Mouse (Mus musculus) kidney, adult 2 months (tissue): ENCODE data around the gene Inf2. TPM values are rescaled to one million over a fixed set of nuclear protein-coding genes. Genes with fewer than 3 reads are reported as not detected.

Experiments used
- DNase-seq: peaks from one replicate; pipeline ENCODE4 v3.0.0; 2021
- H3K27ac ChIP-seq: fragments of 200-500 bp; 2 replicates; pipeline ENCODE4 v1.5.1; 2012; ENCODE audit warnings: low read depth, low read length, control low read depth, inconsistent platforms; ENCODE audit not compliant: insufficient read depth
- H3K27me3 ChIP-seq: fragments of 200-500 bp; replicated peaks from 2 replicates; pipeline ENCODE4 v1.6.1; 2012; ENCODE audit warnings: mild to moderate bottlenecking, moderate library complexity, low read length, inconsistent platforms; ENCODE audit not compliant: control insufficient read depth, insufficient read depth
- H3K36me3 ChIP-seq: fragments of 200-500 bp; 2 replicates; pipeline ENCODE4 v1.6.1; 2012; ENCODE audit warnings: mild to moderate bottlenecking, moderate library complexity, low read length, inconsistent platforms; ENCODE audit not compliant: control insufficient read depth, insufficient read depth
- H3K4me1 ChIP-seq: fragments of 200-500 bp; 2 replicates; pipeline ENCODE4 v1.6.1; 2011; ENCODE audit warnings: low read length; ENCODE audit not compliant: control insufficient read depth, insufficient read depth
- H3K4me3 ChIP-seq: fragments of 200-500 bp; 2 replicates; pipeline ENCODE4 v1.5.1; 2011; ENCODE audit warnings: mild to moderate bottlenecking, low read depth, low read length, control low read depth; ENCODE audit not compliant: insufficient read depth
- CTCF ChIP-seq: fragments of 200-500 bp; conservative IDR thresholded peaks from 2 replicates; pipeline ENCODE4 v1.5.1; 2011; ENCODE audit warnings: low read depth, mild to moderate bottlenecking, control low read depth, low read length, moderate library complexity, mixed read lengths; ENCODE audit not compliant: insufficient read depth, insufficient read length
- POLR2A ChIP-seq: fragments of 200-500 bp; IDR thresholded peaks from one replicate; pipeline ENCODE4 v1.6.1; 2011; ENCODE audit warnings: low read depth, low read length, control low read depth
- WGBS: fragments of 180-500 bp; shearing (Covaris S2); methylation state at CpG from one replicate; pipeline ENCODE4 v1.1.7; 2018; 5-methylcytosine and 5-hydroxymethylcytosine counted together
- polyA plus RNA-seq: library from polyadenylated mRNA; depleted of rRNA; stranded (reverse); fragments of >200 nt; gene quantifications from 2 replicates; pipeline ENCODE4 v1.2.3, GENCODE M21; 2012

Gene Inf2
- polyA plus RNA-seq, 1 experiment, result 9.6 TPM

GRCm38 (mm10) chr12:112594989-112595388 is 6.4 kb downstream of the Inf2 start:
- WGBS, result 52% methylated on average over 4 of the region's 4 CpGs
- no peak overlapping the region for H3K4me3 ChIP-seq
- H3K36me3 ChIP-seq, result no peaks in the 10 kb centered on the region
- no peak for TF ChIP-seq POLR2A
- TF ChIP-seq CTCF, result no peak
- H3K27ac ChIP-seq, result no peak overlapping the region
- no peak for DNase-seq
- no peaks in the 10 kb centered on the region for H3K27me3 ChIP-seq
- H3K4me1 ChIP-seq, result peaks cover 3% of the 10 kb centered on the region

DNA sequence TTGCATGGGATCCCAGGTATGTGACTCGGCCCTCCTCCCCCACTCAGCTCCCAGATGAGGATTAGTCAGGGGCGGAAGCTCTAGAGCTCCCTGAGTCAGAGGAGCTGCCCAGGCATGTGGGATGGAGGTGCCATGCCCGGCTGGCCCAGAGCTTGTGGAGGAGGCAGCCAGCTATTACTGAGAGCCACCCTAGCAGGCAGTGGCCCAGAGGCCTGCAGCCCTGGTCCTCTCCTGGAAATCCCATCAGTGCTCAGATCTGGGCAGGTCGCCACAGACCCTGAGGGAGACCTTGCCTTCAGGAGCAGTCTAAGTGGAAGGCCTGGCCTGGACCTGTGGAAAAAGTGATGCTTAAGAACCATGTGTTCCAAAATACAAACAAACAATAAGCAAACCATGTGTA is 7.0 kb downstream of the Inf2 start:
- 81% methylated on average over 4 of the region's 4 CpGs for WGBS
- H3K27ac ChIP-seq, result no peak overlapping the region
- DNase-seq, result no peak

GRCm38 (mm10) chr12:112596454-112596853 is 7.9 kb downstream of the Inf2 start:
- no peaks in the 10 kb centered on the region for H3K27me3 ChIP-seq
- TF ChIP-seq POLR2A (no peak), CTCF (no peak)
- peaks cover 3% of the 10 kb centered on the region for H3K4me1 ChIP-seq
- H3K36me3 ChIP-seq, result no peaks in the 10 kb centered on the region
- no peak overlapping the region for H3K27ac ChIP-seq
- WGBS, result 76% methylated on average over 9 of the region's 9 CpGs
- no peak overlapping the region for H3K4me3 ChIP-seq
- DNase-seq, result no peak

More for the DNA sequence above, 7.0 kb downstream of the Inf2 start:
- H3K36me3 ChIP-seq, result no peaks in the 10 kb centered on the region
- no peak for TF ChIP-seq CTCF
- no peak for TF ChIP-seq POLR2A
- no peaks in the 10 kb centered on the region for H3K27me3 ChIP-seq
- H3K4me1 ChIP-seq, result peaks cover 3% of the 10 kb centered on the region
- H3K4me3 ChIP-seq, result no peak overlapping the region

DNA sequence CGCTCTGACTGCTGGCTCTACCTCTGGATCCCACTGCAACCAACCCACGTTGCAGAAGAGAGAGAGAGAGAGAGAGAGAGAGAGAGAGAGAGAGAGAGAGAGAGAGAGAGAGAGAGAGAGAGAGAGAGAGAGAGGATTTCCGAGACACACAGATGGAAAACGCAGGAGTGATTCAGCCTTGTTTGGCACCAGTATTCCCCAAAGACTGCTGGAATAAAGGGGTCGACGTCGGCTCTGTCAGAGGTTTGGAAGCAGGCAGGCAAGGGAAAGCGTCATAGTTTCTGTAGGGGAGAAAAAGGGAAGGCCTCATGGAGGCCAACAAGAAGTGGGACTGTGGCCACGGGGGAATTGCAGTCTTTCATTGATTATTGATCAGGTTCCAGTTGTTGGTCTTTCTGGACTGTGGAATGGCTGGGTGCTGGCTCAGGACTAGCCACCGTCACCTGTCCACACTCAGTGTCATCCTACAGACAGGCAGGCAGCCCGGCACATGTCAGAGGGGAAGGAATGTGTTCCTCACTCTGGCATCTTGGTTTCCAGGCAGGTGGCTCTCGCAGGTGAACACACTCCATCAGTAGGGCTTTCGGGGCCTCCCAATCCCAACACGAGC is 8.4 kb downstream of the Inf2 start:
- no peaks in the 10 kb centered on the region for H3K36me3 ChIP-seq
- peaks cover 3% of the 10 kb centered on the region for H3K4me1 ChIP-seq
- no peaks in the 10 kb centered on the region for H3K27me3 ChIP-seq
- 87% methylated on average over 14 of the region's 14 CpGs for WGBS
- no peak for TF ChIP-seq POLR2A
- no peak for TF ChIP-seq CTCF
- no peak for DNase-seq
- H3K27ac ChIP-seq, result no peak overlapping the region
- H3K4me3 ChIP-seq, result no peak overlapping the region

DNA sequence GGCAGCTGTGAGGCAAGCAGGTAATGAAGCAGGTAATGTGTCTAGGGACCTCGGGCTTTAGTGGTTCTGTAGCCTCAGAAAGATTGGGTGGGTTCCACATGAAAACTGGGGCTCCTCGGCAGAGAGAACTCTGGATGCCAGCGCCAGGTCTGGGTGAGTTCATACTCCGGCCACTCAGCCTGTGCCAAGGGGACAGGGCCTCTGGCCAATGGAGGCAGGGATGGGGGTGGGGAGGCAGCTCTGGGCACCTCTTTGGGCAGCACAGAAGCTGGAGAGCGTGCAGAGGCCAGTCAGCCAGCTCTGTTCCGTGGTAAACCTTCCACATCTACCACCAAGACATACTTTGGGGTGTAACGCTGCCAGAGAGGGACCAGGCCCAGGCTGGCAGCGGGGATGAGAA is 9.0 kb downstream of the Inf2 start:
- TF ChIP-seq CTCF, result no peak
- no peak for TF ChIP-seq POLR2A
- no peak for DNase-seq
- Histone ChIP-seq H3K27ac (no peak overlapping the region), H3K36me3 (no peaks in the 10 kb centered on the region), H3K4me1 (peaks cover 3% of the 10 kb centered on the region), H3K27me3 (no peaks in the 10 kb centered on the region), H3K4me3 (no peak overlapping the region)
- WGBS, result 86% methylated on average over 8 of the region's 8 CpGs

DNA sequence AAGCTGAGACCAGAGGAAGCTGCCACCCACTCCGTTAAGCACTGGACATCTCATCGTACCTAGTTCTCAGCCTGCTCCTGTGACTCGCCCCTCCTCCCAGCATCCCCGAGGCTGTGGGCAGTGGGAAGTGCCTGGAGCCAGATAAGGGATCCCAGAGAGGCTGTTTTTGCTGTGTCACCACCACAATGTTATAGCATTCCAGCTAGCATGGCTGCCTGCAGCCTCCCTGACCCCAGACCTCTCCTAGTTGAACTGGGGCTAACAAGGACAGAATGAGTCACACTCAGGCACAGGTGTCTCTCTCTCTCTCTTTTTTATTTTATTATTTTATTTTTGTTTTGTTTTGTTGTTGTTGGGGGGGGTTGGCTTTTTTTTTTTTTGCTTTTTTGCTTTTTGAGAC is 10.6 kb downstream of the Inf2 start:
- no peak for DNase-seq
- Histone ChIP-seq H3K27me3 (no peaks in the 10 kb centered on the region), H3K36me3 (no peaks in the 10 kb centered on the region), H3K27ac (no peak overlapping the region), H3K4me1 (peaks cover 2% of the 10 kb centered on the region), H3K4me3 (no peak overlapping the region)
- no peak for TF ChIP-seq CTCF
- TF ChIP-seq POLR2A, result no peak
- WGBS, result 59% methylated on average over 4 of the region's 4 CpGs

GRCm38 (mm10) chr12:112599942-112600611 is 11.5 kb downstream of the Inf2 start:
- Histone ChIP-seq H3K27ac (no peak overlapping the region), H3K4me3 (no peak overlapping the region), H3K4me1 (no peaks in the 10 kb centered on the region), H3K36me3 (no peaks in the 10 kb centered on the region), H3K27me3 (no peaks in the 10 kb centered on the region)
- DNase-seq, result no peak
- no peak for TF ChIP-seq POLR2A
- TF ChIP-seq CTCF, result no peak
- WGBS, result 92% methylated on average over 30 of the region's 30 CpGs
